Mouse (Mus musculus) lung, embryonic 14.5 days (tissue): ENCODE results near the gene Ttll4. TPM values are rescaled to one million over a fixed set of nuclear protein-coding genes. Genes with fewer than 3 reads are reported as not detected.

Experiments
- ATAC-seq: fragments of 200-750 bp; cut with Nextera tagmentation; 2 replicates; pipeline ENCODE4 v1.8.0; 2017; ENCODE audit warnings: mild to moderate bottlenecking, moderate TSS enrichment, moderate library complexity; ENCODE audit not compliant: insufficient read depth
- DNase-seq: peaks from one replicate; pipeline ENCODE4 v3.0.0-alpha.2; 2015
- H3K27ac ChIP-seq: fragments of 300-500 bp; sonication (generic); 2 replicates; pipeline ENCODE4 v1.5.1; 2014; ENCODE audit warnings: low read depth, mild to moderate bottlenecking, moderate library complexity
- H3K27me3 ChIP-seq: fragments of 300-500 bp; sonication (generic); 2 replicates; pipeline ENCODE4 v1.6.1; 2014; ENCODE audit warnings: low read length, control low read depth; ENCODE audit not compliant: insufficient read depth
- H3K36me3 ChIP-seq: fragments of 300-500 bp; sonication (generic); 2 replicates; pipeline ENCODE4 v1.6.1; 2014; ENCODE audit warnings: control low read depth; ENCODE audit not compliant: insufficient read depth
- H3K4me1 ChIP-seq: fragments of 300-500 bp; sonication (generic); 2 replicates; pipeline ENCODE4 v1.6.1; 2014; ENCODE audit warnings: antibody characterized with exemption, control low read depth; ENCODE audit not compliant: insufficient read depth
- H3K4me2 ChIP-seq: fragments of 300-500 bp; sonication (generic); 2 replicates; pipeline ENCODE4 v1.6.1; 2014; ENCODE audit warnings: mild to moderate bottlenecking
- H3K4me3 ChIP-seq: fragments of 300-500 bp; sonication (generic); 2 replicates; pipeline ENCODE4 v1.5.1; 2014; ENCODE audit warnings: low read depth, low read length
- H3K9ac ChIP-seq: fragments of 300-500 bp; sonication (generic); 2 replicates; pipeline ENCODE4 v1.6.1; 2014
- H3K9me3 ChIP-seq: fragments of 300-500 bp; sonication (generic); 2 replicates; pipeline ENCODE4 v1.6.1; 2016; ENCODE audit warnings: low read depth, low read length, control low read depth
- CTCF ChIP-seq: IDR thresholded peaks from 2 replicates; pipeline ENCODE4 v1.5.1; 2016; ENCODE audit warnings: antibody characterized with exemption, low read depth
- WGBS: fragments of 180-500 bp; shearing (Covaris S2); extraction: QIAGEN DNeasy Blood & Tissue Kit; methylation state at CpG from one replicate; pipeline ENCODE4 v1.1.7; 2014; 5-methylcytosine and 5-hydroxymethylcytosine counted together
- polyA plus RNA-seq: library from polyadenylated mRNA; unstranded; fragments of >200 nt; fragmentation: Nextera tagmentation; extraction: Ambion mirVana; gene quantifications from 2 replicates; pipeline ENCODE4 v1.2.1, GENCODE M21; 2014

Gene Ttll4
- polyA plus RNA-seq, 1 experiment from 2014 or later, result 32.6 TPM

DNA sequence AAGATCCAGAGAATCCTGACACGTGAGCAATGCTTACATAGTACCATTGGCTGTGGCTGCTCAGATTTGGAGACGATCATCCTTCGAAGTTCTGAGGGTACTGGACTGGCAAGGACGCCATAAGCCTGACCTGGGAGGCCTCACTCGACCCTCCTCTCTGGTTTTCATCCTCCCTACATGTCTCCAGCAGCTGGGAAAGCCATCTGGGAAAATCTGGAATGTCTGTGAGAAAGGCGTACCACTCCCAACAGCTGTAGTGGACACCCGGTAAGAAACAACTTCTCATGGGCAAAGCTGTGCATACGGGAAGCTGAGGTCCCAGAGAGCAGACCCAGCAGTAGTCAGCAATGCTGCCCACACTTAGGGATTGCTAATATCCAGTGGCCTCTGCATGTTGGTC, 90.6 kb downstream of the Ttll4 start:
- Histone ChIP-seq H3K4me3 (no peak overlapping the region), H3K27ac (no peak overlapping the region), H3K4me1 (no peaks in the 10 kb centered on the region), H3K9me3 (no peaks in the 10 kb centered on the region), H3K36me3 (no peaks in the 10 kb centered on the region), H3K9ac (no peak overlapping the region), H3K27me3 (peaks cover 12% of the 10 kb centered on the region; the same call in 1 of the 2 replicates), H3K4me2 (no peak overlapping the region)
- ATAC-seq, result no peak
- no peak for TF ChIP-seq CTCF
- no peak for DNase-seq
- WGBS, result 75% methylated on average over 8 of the region's 8 CpGs

DNA sequence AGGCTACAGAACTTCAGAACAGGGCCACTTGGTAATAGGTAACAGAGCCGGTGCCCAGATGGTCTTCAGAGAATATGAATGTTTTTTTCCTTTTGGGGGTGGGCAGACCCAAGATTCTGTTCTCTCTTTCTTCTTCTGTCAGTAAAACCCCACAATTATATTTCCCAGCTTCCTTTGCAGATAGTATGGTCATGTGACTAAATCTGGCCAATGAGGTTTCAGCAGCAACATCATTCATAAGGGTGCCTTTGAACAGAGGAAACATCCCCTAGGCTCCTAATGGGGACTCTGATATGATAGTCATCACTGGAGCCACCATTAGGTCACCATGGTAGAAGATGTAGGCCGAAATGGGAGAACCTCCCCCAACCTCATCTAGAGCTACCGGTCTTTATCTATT, 91.3 kb downstream of the Ttll4 start:
- Histone ChIP-seq H3K27ac (no peak overlapping the region), H3K4me2 (no peak overlapping the region), H3K27me3 (peaks cover 12% of the 10 kb centered on the region; the same call in 1 of the 2 replicates), H3K9me3 (no peaks in the 10 kb centered on the region), H3K9ac (no peak overlapping the region), H3K4me1 (no peaks in the 10 kb centered on the region), H3K4me3 (no peak overlapping the region), H3K36me3 (no peaks in the 10 kb centered on the region)
- no peak for TF ChIP-seq CTCF
- DNase-seq (no peak), ATAC-seq (no peak)
- 95% methylated on average over 3 of the region's 3 CpGs for WGBS

Other genes starting within 250 kb of the Ttll4 start
- gene Cnot9, start 155.7 kb upstream of the Ttll4 start, polyA plus RNA-seq, result 85.4 and 87.6 TPM in 2 replicates
- 0.45 and 0.68 TPM in 2 replicates for gene Plcd4, start 118.9 kb upstream of the Ttll4 start, polyA plus RNA-seq
- gene Usp37, start 117.5 kb upstream of the Ttll4 start, polyA plus RNA-seq, result 40.4 and 41.2 TPM in 2 replicates
- 9.9 and 11.6 TPM in 2 replicates for gene Zfp142, start 73.5 kb upstream of the Ttll4 start, polyA plus RNA-seq
- 17.8 and 21.3 TPM in 2 replicates for gene Bcs1l, start 73.5 kb upstream of the Ttll4 start, polyA plus RNA-seq
- gene Rnf25, start 60.3 kb upstream of the Ttll4 start, polyA plus RNA-seq, result 5.3 and 7.5 TPM in 2 replicates
- gene Stk36, start 60.3 kb upstream of the Ttll4 start, polyA plus RNA-seq, result 5.8 and 7.4 TPM in 2 replicates
- 1.9 and 2.2 TPM in 2 replicates for gene Cyp27a1, start 51.8 kb downstream of the Ttll4 start, polyA plus RNA-seq
- gene Prkag3, start 87.5 kb downstream of the Ttll4 start, polyA plus RNA-seq, result 0.12 and 0.29 TPM in 2 replicates
- 0.53 and 0.57 TPM in 2 replicates for gene Wnt6, start 110.1 kb downstream of the Ttll4 start, polyA plus RNA-seq
- gene Wnt10a, start 129.8 kb downstream of the Ttll4 start, polyA plus RNA-seq, result not detected in 2 replicates
- gene Cdk5r2, start 193.2 kb downstream of the Ttll4 start, polyA plus RNA-seq, result not detected in 2 replicates
- gene Fev, start 223.7 kb downstream of the Ttll4 start, polyA plus RNA-seq, result not detected in 2 replicates
- gene Cryba2, start 231.4 kb downstream of the Ttll4 start, polyA plus RNA-seq, result not detected in 2 replicates